Mouse (Mus musculus) c-Kit-positive CD71-positive TER-119-positive erythroid progenitor cells, embryonic 14.5 days (primary cell): Measurements from ENCODE around the gene Oaf.

Experiments used
- DNase-seq: peaks from one replicate; pipeline ENCODE4 v3.0.0-alpha.2; 2013; ENCODE audit warnings: low spot score

Oaf gene

GRCm38 (mm10) chr9:43224771-43225355 is 14.8 kb downstream of the Oaf start:
- DNase-seq, result peak; percentile 78

GRCm38 (mm10) chr9:43222429-43222715 is 17.3 kb downstream of the Oaf start:
- DNase-seq, result no peak

- DNase-seq, result peak; percentile 79
These were observed 17.9 kb downstream of the Oaf start for GRCm38 (mm10) chr9:43221643-43222428.

GRCm38 (mm10) chr9:43210771-43211450 is 28.8 kb downstream of the Oaf start:
- DNase-seq, result no peak

GRCm38 (mm10) chr9:43210190-43210682 is 29.5 kb downstream of the Oaf start, which contains the start of gene Pou2f3:
Gene Pou2f3, minus strand, starts transcription at chr9:43210369.
- DNase-seq, result no peak

- no peak for DNase-seq
These were observed 33.7 kb downstream of the Oaf start for GRCm38 (mm10) chr9:43206022-43206390.

GRCm38 (mm10) chr9:43205343-43206021 is 34.2 kb downstream of the Oaf start:
- DNase-seq, result no peak

- no peak for DNase-seq
These were observed 39.5 kb downstream of the Oaf start for GRCm38 (mm10) chr9:43200212-43200611.

- DNase-seq, result no peak
These were observed 45.7 kb downstream of the Oaf start for GRCm38 (mm10) chr9:43194001-43194400.

- no peak for DNase-seq
These were observed 48.1 kb downstream of the Oaf start for GRCm38 (mm10) chr9:43191561-43191960.

GRCm38 (mm10) chr9:43189021-43189356 is 50.7 kb downstream of the Oaf start:
- DNase-seq, result no peak

GRCm38 (mm10) chr9:43188309-43189020 is 51.2 kb downstream of the Oaf start:
- DNase-seq, result no peak

GRCm38 (mm10) chr9:43179614-43180013 is 60.1 kb downstream of the Oaf start:
- no peak for DNase-seq

GRCm38 (mm10) chr9:43178172-43178571 is 61.5 kb downstream of the Oaf start:
- DNase-seq, result no peak
